Mouse (Mus musculus): ENCODE results near the gene Trp53rka. TPM values are rescaled to one million over a fixed set of nuclear protein-coding genes. Genes with fewer than 3 reads are reported as not detected.

Trp53rka gene
- total and polyA plus RNA-seq, 3 experiments, result 29.8 to 35.1 TPM; not detected in 1

- H3K27ac ChIP-seq (ENCODE audit: control insufficient read depth, low read depth, low read length), result no peak overlapping the region
- H3K27me3 ChIP-seq (ENCODE audit: control insufficient read depth in 1 of 2, insufficient read depth in 2 of 2, low read length in 2 of 2), result no peaks in the 10 kb centered on the region
- no peaks in the 10 kb centered on the region for H3K9me3 ChIP-seq (replicated peaks; ENCODE audit: insufficient read depth, low read length)
- TF ChIP-seq CTCF (IDR thresholded peaks at IDR 0.05 in 2 of 3, conservative IDR thresholded peaks at IDR 0.05 in 1 of 3; ENCODE audit: control insufficient read depth in 1 of 3, insufficient read depth in 1 of 3, low read depth in 2 of 3, low read length in 3 of 3, poor library complexity in 1 of 3, severe bottlenecking in 1 of 3) (no peak), CHD2 (IDR thresholded peaks at IDR 0.05; ENCODE audit: low read length) (no peak), MAZ (IDR thresholded peaks at IDR 0.05; ENCODE audit: low read depth, low read length) (no peak), MEF2A (IDR thresholded peaks at IDR 0.05; ENCODE audit: extremely low read depth, insufficient replicate concordance, low read depth, low read length, poor library complexity, severe bottlenecking) (no peak), TAL1 (IDR thresholded peaks at IDR 0.05; ENCODE audit: low read length) (no peak), SMC3 (IDR thresholded peaks at IDR 0.05; ENCODE audit: low read depth, low read length) (no peak), USF1 (IDR thresholded peaks at IDR 0.05; ENCODE audit: low read depth, low read length) (no peak), EP300 (IDR thresholded peaks at IDR 0.05; ENCODE audit: low read depth in 1 of 2, low read length in 2 of 2) (no peak)
- no peak overlapping the region for H3K9ac ChIP-seq (ENCODE audit: control insufficient read depth, low read depth, low read length, poor library complexity, severe bottlenecking)
- no peaks in the 10 kb centered on the region for H3K4me1 ChIP-seq (ENCODE audit: control insufficient read depth in 1 of 2, insufficient read depth in 2 of 2, low read length in 2 of 2)
- no peak overlapping the region for H3K4me3 ChIP-seq (ENCODE audit: control insufficient read depth in 1 of 2, insufficient read depth in 1 of 2, low read depth in 2 of 2, low read length in 2 of 2)
- no peaks in the 10 kb centered on the region for H3K36me3 ChIP-seq (ENCODE audit: control insufficient read depth in 1 of 2, insufficient read depth in 2 of 2, low read length in 2 of 2)
- no peak for DNase-seq (ENCODE audit: low read depth, low spot score)
- no peaks in the 10 kb centered on the region for H3K79me2 ChIP-seq (ENCODE audit: control insufficient read depth, insufficient read depth, low read length, poor library complexity)
Observed at GRCm38 (mm10) chr2:165459663-165460062, 33.5 kb downstream of the Trp53rka start.

- Histone ChIP-seq H3K36me3 (ENCODE audit: control insufficient read depth in 1 of 2, insufficient read depth in 2 of 2, low read length in 2 of 2) (no peaks in the 10 kb centered on the region), H3K27me3 (ENCODE audit: control insufficient read depth in 1 of 2, insufficient read depth in 2 of 2, low read length in 2 of 2) (no peaks in the 10 kb centered on the region), H3K9me3 (replicated peaks; ENCODE audit: insufficient read depth, low read length) (no peaks in the 10 kb centered on the region), H3K4me3 (ENCODE audit: control insufficient read depth in 1 of 2, insufficient read depth in 1 of 2, low read depth in 2 of 2, low read length in 2 of 2) (no peak overlapping the region), H3K79me2 (ENCODE audit: control insufficient read depth, insufficient read depth, low read length, poor library complexity) (no peaks in the 10 kb centered on the region), H3K9ac (ENCODE audit: control insufficient read depth, low read depth, low read length, poor library complexity, severe bottlenecking) (no peak overlapping the region), H3K27ac (ENCODE audit: control insufficient read depth, low read depth, low read length) (no peak overlapping the region), H3K4me1 (ENCODE audit: control insufficient read depth in 1 of 2, insufficient read depth in 2 of 2, low read length in 2 of 2) (no peaks in the 10 kb centered on the region)
- TF ChIP-seq ELF1 (IDR thresholded peaks at IDR 0.05; ENCODE audit: low read depth, low read length), result no peak
- no peak for TF ChIP-seq USF1 (IDR thresholded peaks at IDR 0.05; ENCODE audit: low read depth, low read length)
- no peak for TF ChIP-seq ZNF384 (IDR thresholded peaks at IDR 0.05; ENCODE audit: low read depth, low read length)
- TF ChIP-seq TBP (IDR thresholded peaks at IDR 0.05; ENCODE audit: low read depth, low read length), result no peak
- TF ChIP-seq ETS1 (IDR thresholded peaks at IDR 0.05; ENCODE audit: low read depth, low read length), result no peak
- TF ChIP-seq TAL1 (IDR thresholded peaks at IDR 0.05; ENCODE audit: low read length), result no peak
- TF ChIP-seq ZC3H11A (IDR thresholded peaks at IDR 0.05; ENCODE audit: low read depth, low read length), result no peak
- no peak for TF ChIP-seq E2F4 (IDR thresholded peaks at IDR 0.05; ENCODE audit: borderline replicate concordance, low read depth, low read length)
- DNase-seq (ENCODE audit: low read depth, low spot score), result no peak
Observed at GRCm38 (mm10) chr2:165458189-165458588, 34.9 kb downstream of the Trp53rka start.

GRCm38 (mm10) chr2:165456710-165457109 lies 36.4 kb downstream of the Trp53rka start:
- no peaks in the 10 kb centered on the region for H3K79me2 ChIP-seq (ENCODE audit: control insufficient read depth, insufficient read depth, low read length, poor library complexity)
- H3K27ac ChIP-seq (ENCODE audit: control insufficient read depth, low read depth, low read length), result no peak overlapping the region
- H3K9ac ChIP-seq (ENCODE audit: control insufficient read depth, low read depth, low read length, poor library complexity, severe bottlenecking), result no peak overlapping the region
- H3K27me3 ChIP-seq (ENCODE audit: control insufficient read depth in 1 of 2, insufficient read depth in 2 of 2, low read length in 2 of 2), result no peaks in the 10 kb centered on the region
- H3K4me1 ChIP-seq (ENCODE audit: control insufficient read depth in 1 of 2, insufficient read depth in 2 of 2, low read length in 2 of 2), result no peaks in the 10 kb centered on the region
- peak; percentile 45 for DNase-seq (ENCODE audit: low read depth, low spot score)
- no peak overlapping the region for H3K4me3 ChIP-seq (ENCODE audit: control insufficient read depth in 1 of 2, insufficient read depth in 1 of 2, low read depth in 2 of 2, low read length in 2 of 2)
- no peaks in the 10 kb centered on the region for H3K36me3 ChIP-seq (ENCODE audit: control insufficient read depth in 1 of 2, insufficient read depth in 2 of 2, low read length in 2 of 2)
- no peak for TF ChIP-seq TAL1 (IDR thresholded peaks at IDR 0.05; ENCODE audit: low read length)
- TF ChIP-seq ZKSCAN1 (IDR thresholded peaks at IDR 0.05; ENCODE audit: low read depth, low read length), result no peak
- TF ChIP-seq ZMIZ1 (IDR thresholded peaks at IDR 0.05; ENCODE audit: low read depth, low read length), result no peak
- TF ChIP-seq NELFE (IDR thresholded peaks at IDR 0.05; ENCODE audit: low read depth, low read length), result no peak
- TF ChIP-seq USF1 (IDR thresholded peaks at IDR 0.05; ENCODE audit: low read depth, low read length), result no peak
- TF ChIP-seq CHD1 (IDR thresholded peaks at IDR 0.05; ENCODE audit: low read depth, low read length), result no peak
- no peak for TF ChIP-seq POLR2AphosphoS5 (IDR thresholded peaks at IDR 0.05; ENCODE audit: borderline replicate concordance, low read depth, low read length)
- H3K9me3 ChIP-seq (replicated peaks; ENCODE audit: insufficient read depth, low read length), result no peaks in the 10 kb centered on the region

Measured in MEL (cell line).